Mouse (Mus musculus) embryonic facial prominence, embryonic 12.5 days (tissue): ENCODE measurements around the gene Axdnd1. TPM values are rescaled to one million over a fixed set of nuclear protein-coding genes. Genes with fewer than 3 reads are reported as not detected.

Source experiments
- ATAC-seq: fragments of 200-750 bp; cut with Nextera tagmentation; 2 replicates; pipeline ENCODE4 v1.8.0; 2017; ENCODE audit not compliant: insufficient number of reproducible peaks, insufficient read depth, low FRiP score, low TSS enrichment
- H3K27ac ChIP-seq: fragments of 300-500 bp; sonication (generic); 2 replicates; pipeline ENCODE4 v1.5.1; 2016; ENCODE audit warnings: mild to moderate bottlenecking
- H3K27me3 ChIP-seq: fragments of 300-500 bp; sonication (generic); 2 replicates; pipeline ENCODE4 v1.6.1; 2016; ENCODE audit warnings: mild to moderate bottlenecking, moderate library complexity
- H3K36me3 ChIP-seq: fragments of 300-500 bp; sonication (generic); 2 replicates; pipeline ENCODE4 v1.6.1; 2016; ENCODE audit warnings: mild to moderate bottlenecking
- H3K4me1 ChIP-seq: fragments of 300-500 bp; sonication (generic); 2 replicates; pipeline ENCODE4 v1.6.1; 2016
- H3K4me2 ChIP-seq: fragments of 300-500 bp; sonication (generic); replicated peaks from 2 replicates; pipeline ENCODE4 v1.6.1; 2016; ENCODE audit warnings: mild to moderate bottlenecking, moderate library complexity
- H3K4me3 ChIP-seq: fragments of 300-500 bp; sonication (generic); 2 replicates; pipeline ENCODE4 v1.5.1; 2016; ENCODE audit warnings: mild to moderate bottlenecking
- H3K9ac ChIP-seq: fragments of 300-500 bp; sonication (generic); 2 replicates; pipeline ENCODE4 v1.6.1; 2016; ENCODE audit warnings: mild to moderate bottlenecking, moderate library complexity
- H3K9me3 ChIP-seq: fragments of 300-500 bp; sonication (generic); 2 replicates; pipeline ENCODE4 v1.6.1; 2016; ENCODE audit warnings: mild to moderate bottlenecking, moderate library complexity
- WGBS: fragments of 180-500 bp; shearing (Covaris S2); methylation state at CpG from one replicate; pipeline ENCODE4 v1.1.7; 2016; 5-methylcytosine and 5-hydroxymethylcytosine counted together
- polyA plus RNA-seq: library from polyadenylated mRNA; unstranded; fragments of >200 nt; fragmentation: Nextera tagmentation; extraction: Ambion mirVana; gene quantifications from 2 replicates; pipeline ENCODE4 v1.2.1, GENCODE M21; 2016

Axdnd1 gene
- polyA plus RNA-seq, 1 experiment from 2014 or later = 0.27 TPM

GRCm38 (mm10) chr1:156393148-156393547 lies 27.8 kb downstream of the Axdnd1 start:
- Histone ChIP-seq H3K27ac (no peak overlapping the region), H3K4me3 (no peak overlapping the region), H3K4me1 (no peaks in the 10 kb centered on the region), H3K27me3 (no peaks in the 10 kb centered on the region), H3K9me3 (no peaks in the 10 kb centered on the region), H3K4me2 (no peak overlapping the region), H3K9ac (no peak overlapping the region), H3K36me3 (no peaks in the 10 kb centered on the region)
- 86% methylated on average over 4 of the region's 4 CpGs for WGBS
- ATAC-seq = no peak

DNA sequence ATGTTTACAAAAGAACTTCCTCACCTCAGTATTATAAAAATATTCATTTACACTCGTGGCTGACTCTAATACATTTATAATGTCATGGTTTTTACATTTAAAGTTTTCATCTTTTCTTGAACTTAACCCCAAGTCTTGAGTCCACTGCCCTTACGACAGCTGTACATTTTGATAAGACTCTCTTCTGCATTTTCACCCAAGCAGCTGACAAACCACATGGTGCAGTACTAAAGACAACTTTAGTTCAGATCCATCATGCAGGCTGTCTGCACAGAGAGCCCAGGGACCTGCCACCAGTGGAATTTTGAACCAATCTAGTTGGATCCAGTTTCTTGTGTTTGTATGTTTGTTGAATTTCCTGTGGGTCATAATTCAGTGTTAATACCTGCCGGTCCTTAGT lies 34.1 kb downstream of the Axdnd1 start:
- ATAC-seq = no peak
- H3K27ac ChIP-seq = no peak overlapping the region
- H3K27me3 ChIP-seq = no peaks in the 10 kb centered on the region
- H3K4me3 ChIP-seq = no peak overlapping the region
- H3K4me1 ChIP-seq = no peaks in the 10 kb centered on the region
- H3K9me3 ChIP-seq = no peaks in the 10 kb centered on the region
- H3K36me3 ChIP-seq = no peaks in the 10 kb centered on the region
- 80% methylated on average over 3 of the region's 3 CpGs for WGBS
- no peak overlapping the region for H3K9ac ChIP-seq
- H3K4me2 ChIP-seq = no peak overlapping the region

DNA sequence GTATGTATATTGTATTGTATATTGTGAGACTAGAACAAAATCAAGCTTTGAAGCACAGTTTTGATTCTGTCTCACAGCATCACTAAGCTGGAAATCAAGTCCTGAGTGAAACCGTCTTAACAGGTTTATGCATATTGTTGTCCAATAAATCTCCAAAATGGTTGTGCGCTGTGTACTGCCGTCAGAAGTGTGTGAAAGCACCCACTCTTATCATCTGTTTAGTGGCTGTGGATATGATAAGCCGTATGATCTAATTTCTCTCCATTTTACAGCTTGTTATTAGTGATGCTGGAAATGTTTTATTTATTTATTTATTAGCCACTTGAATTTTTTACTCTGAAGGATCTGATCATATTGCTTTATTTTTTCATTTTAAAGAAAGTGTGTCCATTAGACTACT lies 34.7 kb downstream of the Axdnd1 start:
- no peak for ATAC-seq
- Histone ChIP-seq H3K27ac (no peak overlapping the region), H3K9me3 (no peaks in the 10 kb centered on the region), H3K27me3 (no peaks in the 10 kb centered on the region), H3K4me2 (no peak overlapping the region), H3K36me3 (no peaks in the 10 kb centered on the region), H3K4me1 (no peaks in the 10 kb centered on the region), H3K9ac (no peak overlapping the region), H3K4me3 (no peak overlapping the region)
- WGBS = 89% methylated on average over 4 of the region's 4 CpGs

- H3K27me3 ChIP-seq = no peaks in the 10 kb centered on the region
- no peak for ATAC-seq
- H3K9me3 ChIP-seq = no peaks in the 10 kb centered on the region
- no peak overlapping the region for H3K4me3 ChIP-seq
- WGBS = 93% methylated on average over 3 of the region's 3 CpGs
- H3K4me2 ChIP-seq = no peak overlapping the region
- H3K9ac ChIP-seq = no peak overlapping the region
- H3K36me3 ChIP-seq = no peaks in the 10 kb centered on the region
- H3K27ac ChIP-seq = no peak overlapping the region
- H3K4me1 ChIP-seq = no peaks in the 10 kb centered on the region
Measured at GRCm38 (mm10) chr1:156381217-156381616, 39.7 kb downstream of the Axdnd1 start.

- Histone ChIP-seq H3K36me3 (no peaks in the 10 kb centered on the region), H3K4me3 (no peak within 1 kb of the TSS), H3K4me2 (no peak within 1 kb of the TSS), H3K9ac (no peak within 1 kb of the TSS), H3K9me3 (no peaks in the 10 kb centered on the region), H3K4me1 (no peaks in the 10 kb centered on the region), H3K27ac (no peak within 1 kb of the TSS), H3K27me3 (no peaks in the 10 kb centered on the region)
- no peak for ATAC-seq
- WGBS = 85% methylated on average over 8 of the region's 8 CpGs
Measured at GRCm38 (mm10) chr1:156365740-156366139, 55.2 kb downstream of the Axdnd1 start, which contains the start of gene Gm2000. Gene Gm2000 (plus strand): TSS chr1:156366040.

DNA sequence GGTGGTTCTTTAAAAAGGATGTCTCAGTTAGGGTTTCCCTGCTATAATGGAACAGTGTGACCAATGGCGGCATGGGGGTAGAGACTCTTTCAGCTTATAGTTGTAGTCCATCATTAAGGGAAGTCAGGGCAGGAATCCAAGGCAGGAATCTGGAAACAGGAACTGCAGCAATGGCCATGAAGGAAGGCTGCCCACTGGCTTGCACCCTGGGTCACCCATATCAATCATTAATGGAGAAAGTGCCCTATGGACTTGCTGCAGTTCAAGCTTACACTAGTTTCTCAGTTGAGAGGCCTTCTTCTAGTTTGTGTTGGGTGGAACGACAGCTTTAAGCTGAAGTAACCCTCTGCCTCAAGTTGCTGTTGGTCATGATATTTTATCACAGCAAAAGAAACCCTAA lies 68.5 kb downstream of the Axdnd1 start:
- Histone ChIP-seq H3K27ac (no peak overlapping the region), H3K9me3 (no peaks in the 10 kb centered on the region), H3K36me3 (no peaks in the 10 kb centered on the region), H3K4me1 (no peaks in the 10 kb centered on the region), H3K9ac (no peak overlapping the region), H3K4me2 (no peak overlapping the region), H3K27me3 (no peaks in the 10 kb centered on the region), H3K4me3 (no peak overlapping the region)
- ATAC-seq = no peak
- 89% methylated on average over 2 of the region's 2 CpGs for WGBS

DNA sequence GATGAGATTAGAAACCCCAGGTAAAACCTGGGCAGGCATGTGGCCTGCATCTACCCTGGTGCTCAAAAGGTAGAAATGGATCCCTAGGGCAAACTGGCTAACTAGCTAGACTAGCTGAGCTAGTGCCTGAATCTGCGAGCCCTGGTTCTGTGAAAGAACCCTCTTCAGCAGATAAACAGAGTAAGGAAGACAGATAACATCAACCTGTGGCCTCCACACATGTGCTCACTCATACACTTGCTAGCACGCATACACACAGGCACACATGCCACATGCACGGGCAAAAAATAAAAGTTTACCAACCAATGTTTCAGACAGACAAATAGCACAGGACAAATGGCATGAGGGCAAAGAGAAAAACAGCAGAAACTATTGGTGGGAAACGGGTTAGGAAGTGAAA lies 70.5 kb downstream of the Axdnd1 start:
- no peak for ATAC-seq
- Histone ChIP-seq H3K4me2 (no peak overlapping the region), H3K27ac (no peak overlapping the region), H3K4me3 (no peak overlapping the region), H3K9me3 (no peaks in the 10 kb centered on the region), H3K4me1 (no peaks in the 10 kb centered on the region), H3K36me3 (no peaks in the 10 kb centered on the region), H3K9ac (no peak overlapping the region), H3K27me3 (no peaks in the 10 kb centered on the region)
- WGBS = 83% methylated on average over 4 of the region's 4 CpGs

DNA sequence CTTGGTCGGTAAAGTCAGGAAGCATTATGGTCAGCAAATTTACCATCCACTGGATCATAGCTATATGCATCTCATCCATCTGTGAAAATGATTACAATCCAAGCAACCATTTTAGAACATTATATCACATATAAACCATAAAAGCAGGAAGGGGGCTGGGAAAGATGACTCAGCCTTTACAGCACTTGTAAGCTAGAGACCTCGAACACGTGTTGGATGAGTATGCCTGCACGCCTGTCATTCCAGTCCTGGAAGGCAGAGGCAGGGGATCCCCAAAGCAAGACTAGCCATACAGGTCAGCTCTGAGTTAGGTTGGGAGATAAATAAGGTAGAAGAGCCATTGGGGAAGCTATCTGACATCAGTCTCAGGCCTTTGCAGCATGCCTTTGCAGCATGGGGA lies 71.9 kb downstream of the Axdnd1 start:
- H3K4me2 ChIP-seq = no peak overlapping the region
- no peak overlapping the region for H3K9ac ChIP-seq
- H3K4me3 ChIP-seq = no peak overlapping the region
- 82% methylated on average over 4 of the region's 4 CpGs for WGBS
- H3K9me3 ChIP-seq = no peaks in the 10 kb centered on the region
- H3K27ac ChIP-seq = no peak overlapping the region
- H3K4me1 ChIP-seq = no peaks in the 10 kb centered on the region
- ATAC-seq = no peak
- H3K27me3 ChIP-seq = no peaks in the 10 kb centered on the region
- H3K36me3 ChIP-seq = no peaks in the 10 kb centered on the region

DNA sequence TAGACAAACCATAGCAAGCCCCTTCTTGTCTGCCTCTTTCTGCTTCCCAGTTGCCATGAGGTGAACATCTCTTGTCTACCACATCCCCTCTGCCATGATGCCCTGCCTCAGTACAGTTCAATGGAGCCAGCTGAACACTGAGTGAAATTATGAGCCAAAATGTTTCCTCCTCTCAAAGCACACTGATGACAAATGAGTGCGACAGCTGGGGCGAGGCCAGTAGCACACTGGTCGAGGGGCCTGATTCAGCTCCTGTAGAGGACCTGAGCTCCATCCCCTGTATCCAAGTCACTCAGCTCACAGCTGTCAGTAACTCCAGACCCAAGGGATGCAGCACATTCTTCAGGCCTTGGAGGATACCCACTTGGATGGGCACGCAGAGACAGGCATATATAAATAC lies 75.3 kb downstream of the Axdnd1 start:
- Histone ChIP-seq H3K4me3 (no peak overlapping the region), H3K36me3 (no peaks in the 10 kb centered on the region), H3K9me3 (no peaks in the 10 kb centered on the region), H3K27ac (no peak overlapping the region), H3K4me2 (no peak overlapping the region), H3K4me1 (no peaks in the 10 kb centered on the region), H3K9ac (no peak overlapping the region), H3K27me3 (no peaks in the 10 kb centered on the region)
- no peak for ATAC-seq
- WGBS = 89% methylated on average over 4 of the region's 4 CpGs

DNA sequence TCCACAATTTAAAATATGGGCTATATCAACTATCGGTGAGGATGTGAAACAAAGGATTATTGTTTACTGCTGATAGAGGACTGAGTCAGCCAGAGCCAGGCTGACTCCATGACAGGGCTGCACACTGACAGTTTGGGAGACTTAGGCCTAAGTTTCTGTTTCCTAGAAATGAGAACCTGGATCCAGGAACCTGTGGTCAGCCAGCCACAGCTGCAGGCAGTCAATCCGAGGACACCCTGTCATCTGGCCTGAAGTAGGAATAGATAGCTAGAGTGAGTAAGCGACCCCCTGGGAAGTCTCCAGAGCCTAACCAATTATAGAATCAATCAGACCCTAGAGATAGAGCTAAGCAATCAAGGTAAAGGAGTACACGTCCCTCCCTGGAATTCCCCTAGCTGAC lies 76.5 kb downstream of the Axdnd1 start:
- Histone ChIP-seq H3K36me3 (no peaks in the 10 kb centered on the region), H3K4me1 (no peaks in the 10 kb centered on the region), H3K4me3 (no peak overlapping the region), H3K9me3 (no peaks in the 10 kb centered on the region), H3K9ac (no peak overlapping the region), H3K27me3 (no peaks in the 10 kb centered on the region), H3K4me2 (no peak overlapping the region), H3K27ac (no peak overlapping the region)
- no peak for ATAC-seq
- WGBS = 60% methylated on average over 4 of the region's 4 CpGs

DNA sequence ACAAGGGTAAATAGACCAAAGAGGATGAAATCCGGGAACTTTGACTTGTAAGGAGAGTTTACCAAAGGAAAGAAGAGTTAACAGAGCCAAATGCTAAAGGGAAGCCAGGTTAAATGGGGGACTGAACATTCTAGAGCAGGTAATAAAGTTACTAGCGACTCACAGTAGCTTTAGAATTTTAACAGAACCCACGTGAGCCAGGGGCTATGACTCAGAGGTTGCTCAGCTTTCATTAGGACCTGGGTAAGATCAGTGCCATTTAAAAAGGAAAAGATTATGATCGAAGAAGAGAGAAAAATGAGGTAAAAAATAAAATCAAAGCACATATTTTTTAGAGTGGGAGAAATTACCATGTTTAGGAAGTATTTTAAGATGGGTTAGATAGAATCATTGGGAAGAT lies 80.1 kb downstream of the Axdnd1 start:
- no peaks in the 10 kb centered on the region for H3K9me3 ChIP-seq
- no peaks in the 10 kb centered on the region for H3K27me3 ChIP-seq
- H3K4me1 ChIP-seq = no peaks in the 10 kb centered on the region
- no peak for ATAC-seq
- no peak overlapping the region for H3K9ac ChIP-seq
- H3K4me3 ChIP-seq = no peak overlapping the region
- no peaks in the 10 kb centered on the region for H3K36me3 ChIP-seq
- WGBS = 66% methylated on average over 4 of the region's 4 CpGs
- no peak overlapping the region for H3K4me2 ChIP-seq
- H3K27ac ChIP-seq = no peak overlapping the region

DNA sequence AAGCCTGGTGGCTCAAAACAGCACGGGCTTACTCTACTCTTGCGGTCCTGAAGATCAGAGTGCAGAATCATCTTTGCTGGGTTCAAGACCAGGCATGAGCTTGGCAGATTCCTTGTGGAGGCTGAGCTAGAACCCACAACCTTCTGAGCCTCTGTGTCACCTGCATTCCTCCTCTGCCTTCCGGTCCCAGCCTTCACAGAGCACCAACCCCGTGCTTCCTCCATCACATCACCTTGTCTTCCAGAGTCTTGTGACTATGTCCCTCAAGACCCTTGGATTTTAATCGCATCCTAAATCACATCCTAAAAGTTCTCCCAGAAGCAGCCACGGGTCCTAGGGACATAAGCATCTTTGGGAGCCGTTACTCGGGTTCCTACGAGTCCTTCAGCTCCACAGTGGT lies 97.8 kb downstream of the Axdnd1 start:
- Histone ChIP-seq H3K4me3 (no peak overlapping the region), H3K27ac (no peak overlapping the region), H3K4me2 (no peak overlapping the region), H3K9ac (no peak overlapping the region), H3K27me3 (no peaks in the 10 kb centered on the region), H3K4me1 (no peaks in the 10 kb centered on the region), H3K9me3 (no peaks in the 10 kb centered on the region), H3K36me3 (no peaks in the 10 kb centered on the region)
- ATAC-seq = no peak
- WGBS = 86% methylated on average over 9 of the region's 9 CpGs

GRCm38 (mm10) chr1:156310630-156311029 lies 110.3 kb downstream of the Axdnd1 start, which contains the start of gene Nphs2:
Gene Nphs2 (plus strand): TSS chr1:156310727.
- Histone ChIP-seq H3K27me3 (peaks cover 44% of the 10 kb centered on the region), H3K4me1 (peaks cover 6% of the 10 kb centered on the region; the same call in 1 of the 2 replicates), H3K4me3 (peak within 1 kb of the TSS; percentile 22), H3K9me3 (no peaks in the 10 kb centered on the region), H3K4me2 (peak within 1 kb of the TSS; percentile 47), H3K9ac (no peak within 1 kb of the TSS), H3K36me3 (no peaks in the 10 kb centered on the region), H3K27ac (no peak within 1 kb of the TSS)
- WGBS = 3% methylated on average over 29 of the region's 29 CpGs
- ATAC-seq = no peak
